Mouse (Mus musculus) cerebellum, adult 2 months (tissue): ENCODE measurements around the gene Nemf.

Experiments
- CTCF ChIP-seq: fragments of 200-500 bp; IDR thresholded peaks from 2 replicates; pipeline ENCODE4 v1.5.1; 2011; ENCODE audit warnings: low read depth, mild to moderate bottlenecking, control low read depth, low read length, moderate library complexity, borderline replicate concordance; ENCODE audit not compliant: insufficient read depth
- POLR2A ChIP-seq: fragments of 200-500 bp; IDR thresholded peaks from 2 replicates; pipeline ENCODE4 v1.6.1; 2011; ENCODE audit warnings: low read length, control low read depth, borderline replicate concordance; ENCODE audit not compliant: insufficient read depth

DNA sequence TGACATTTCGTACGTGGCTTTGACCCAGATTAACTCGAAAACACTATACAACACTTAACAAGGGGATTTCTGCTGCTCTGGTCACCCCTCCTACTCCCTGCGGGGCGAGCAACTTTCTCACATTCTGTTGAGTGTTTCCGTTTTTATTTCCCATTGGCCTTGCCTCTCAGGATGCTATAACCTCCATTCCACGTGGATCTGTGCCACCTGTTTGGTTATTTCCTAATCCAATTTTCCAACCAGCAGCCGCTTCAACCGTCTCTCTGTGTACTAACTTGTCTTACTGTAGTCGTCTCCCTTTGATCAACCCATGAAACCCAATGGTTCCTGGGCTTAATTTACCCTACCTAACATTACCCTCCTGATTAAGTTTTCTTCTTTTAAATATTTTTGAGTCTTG, 36.1 kb upstream of the Nemf start:
- TF ChIP-seq CTCF (no peak), POLR2A (no peak)
